Mouse (Mus musculus): ENCODE results near the gene Hoxa5. TPM values are rescaled to one million over a fixed set of nuclear protein-coding genes. Genes with fewer than 3 reads are reported as not detected.

Gene Hoxa5
- polyA plus RNA-seq, 1 experiment: 1.7 TPM

DNA sequence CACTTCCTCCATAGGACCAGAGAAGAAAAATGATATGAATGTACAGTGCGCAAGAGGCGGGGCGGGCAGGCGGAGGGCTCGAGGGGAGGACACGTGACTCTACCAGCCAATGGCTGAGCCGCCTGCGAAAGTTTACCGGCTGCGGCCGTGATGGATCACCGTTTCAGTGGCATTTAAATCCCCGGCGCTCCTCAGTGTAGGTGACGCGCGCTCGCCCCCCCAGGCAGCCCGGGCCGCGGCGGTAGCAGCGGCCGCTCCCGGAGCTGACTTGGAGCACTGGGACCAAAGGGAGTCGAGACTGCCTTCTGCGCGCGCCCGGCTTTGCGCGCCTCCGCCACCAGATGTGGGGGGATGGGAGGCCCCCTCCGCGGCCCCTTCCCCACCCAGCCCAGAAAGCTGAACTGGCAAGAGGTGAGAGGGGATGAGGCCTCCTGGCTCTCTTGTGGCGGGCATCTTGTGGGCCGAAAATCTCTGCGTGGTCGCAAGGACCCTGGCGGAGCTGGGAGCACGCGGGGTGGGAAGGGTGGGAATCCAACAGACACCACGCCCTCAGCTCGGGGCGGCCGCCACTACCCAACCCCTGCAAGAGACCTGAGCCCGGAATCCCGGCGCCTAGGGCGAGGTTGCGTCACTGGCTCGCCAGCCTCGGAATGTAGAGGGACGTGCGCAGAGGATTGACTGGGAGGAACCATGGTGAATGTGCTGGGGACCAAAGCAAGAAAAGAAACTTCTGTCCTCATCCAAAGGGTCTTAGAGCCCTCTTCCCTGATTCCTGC, 45.9 kb downstream of the Hoxa5 start, which contains the start of gene Hoxa1:
TSS of gene Hoxa1 (minus strand) at position 42 of the 776 bp plus-strand sequence.
- WGBS: under 1% methylated on average over 55 of the region's 55 CpGs
- DNase-seq (ENCODE audit: low read depth, low spot score): no peak

DNA sequence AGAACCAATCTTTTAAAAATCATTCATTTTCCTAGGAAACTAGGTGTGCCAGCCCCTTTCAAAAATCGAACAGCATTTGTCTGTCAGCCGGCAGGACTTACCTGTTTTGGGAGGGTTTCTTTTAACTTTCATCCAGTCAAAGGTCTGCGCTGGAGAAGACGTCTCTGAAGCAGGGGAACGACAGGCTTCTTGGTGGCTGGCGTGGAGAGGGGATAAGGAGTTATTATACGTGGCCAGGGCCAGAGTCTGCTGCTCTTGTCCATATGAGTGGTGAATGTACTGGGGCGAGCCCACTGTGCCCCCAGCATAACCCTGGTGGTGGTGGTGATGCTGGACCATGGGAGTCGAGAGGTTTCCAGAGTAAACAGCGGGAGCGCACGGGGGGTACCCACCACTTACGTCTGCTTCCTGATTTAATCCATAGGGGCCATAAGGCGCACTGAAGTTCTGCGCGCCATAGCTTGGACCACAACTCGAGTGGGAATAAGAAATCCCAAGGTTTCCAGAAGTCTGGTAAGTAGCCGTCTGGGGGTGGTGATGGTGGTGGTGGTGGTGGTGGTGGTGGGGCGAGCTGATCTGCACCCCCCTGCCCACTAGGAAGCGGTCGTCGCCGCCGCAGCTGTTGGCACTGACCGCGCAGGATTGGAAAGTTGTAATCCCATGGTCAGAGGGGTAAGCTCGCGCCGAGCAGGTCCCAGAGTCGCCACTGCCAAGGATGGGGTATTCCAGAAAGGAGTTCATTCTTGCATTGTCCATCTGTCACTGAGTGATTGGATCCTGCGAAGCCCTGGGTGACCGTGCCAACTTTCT, 46.7 kb downstream of the Hoxa5 start:
- DNase-seq (ENCODE audit: low read depth, low spot score): no peak
- WGBS: 8% methylated on average over 32 of the region's 32 CpGs

DNA sequence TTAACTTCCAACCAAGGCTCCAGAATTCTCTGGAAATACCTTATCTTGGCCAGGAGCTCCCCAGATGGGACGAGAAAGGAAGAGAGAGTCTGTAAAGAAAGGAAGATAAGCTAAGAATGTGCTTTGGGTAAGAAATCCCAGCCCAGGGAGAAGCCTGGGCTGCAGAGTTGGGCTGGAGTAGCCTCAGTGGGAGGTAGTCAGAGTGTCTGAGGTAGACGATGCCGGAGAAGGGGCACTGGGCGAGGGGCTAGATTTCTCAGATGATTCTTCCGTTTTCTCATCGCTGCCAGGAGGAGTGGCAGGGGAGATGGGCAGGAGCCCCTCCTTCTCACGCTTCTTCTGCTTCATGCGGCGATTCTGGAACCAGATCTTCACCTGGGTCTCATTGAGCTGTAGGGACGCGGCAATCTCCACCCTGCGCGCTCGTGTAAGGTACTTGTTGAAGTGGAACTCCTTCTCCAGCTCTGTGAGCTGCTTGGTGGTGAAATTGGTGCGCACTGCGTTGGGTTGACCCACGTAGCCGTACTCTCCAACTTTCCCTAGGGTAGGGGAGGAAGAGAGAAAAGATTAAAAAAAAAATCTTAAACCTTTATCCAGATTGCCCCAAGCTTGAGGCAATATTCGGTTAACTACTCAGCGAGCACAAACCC, 47.7 kb downstream of the Hoxa5 start:
- no peak for DNase-seq (ENCODE audit: low read depth, low spot score)
- WGBS: 46% methylated on average over 20 of the region's 20 CpGs

DNA sequence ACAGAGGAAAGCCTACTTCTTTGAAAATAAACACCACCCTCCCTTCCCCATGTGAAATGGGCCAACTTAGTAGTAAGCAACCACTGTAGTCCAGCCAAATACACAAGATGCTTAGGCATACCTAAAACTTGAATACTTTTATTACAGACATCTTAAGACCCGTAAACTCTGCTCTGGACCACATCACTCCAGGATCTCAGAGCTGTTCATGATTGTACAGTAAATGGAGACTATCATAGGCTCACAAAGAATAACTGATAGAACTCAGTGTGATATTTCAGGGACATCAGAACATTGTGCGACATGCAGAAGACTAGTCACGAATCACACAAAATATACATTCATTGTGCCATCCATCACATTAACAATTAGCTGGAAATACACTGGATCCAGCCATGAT, 48.9 kb downstream of the Hoxa5 start:
- 92% methylated on average over 3 of the region's 3 CpGs for whole genome bisulfite sequencing
- no peak for DNase-seq (ENCODE audit: low read depth, low spot score)

DNA sequence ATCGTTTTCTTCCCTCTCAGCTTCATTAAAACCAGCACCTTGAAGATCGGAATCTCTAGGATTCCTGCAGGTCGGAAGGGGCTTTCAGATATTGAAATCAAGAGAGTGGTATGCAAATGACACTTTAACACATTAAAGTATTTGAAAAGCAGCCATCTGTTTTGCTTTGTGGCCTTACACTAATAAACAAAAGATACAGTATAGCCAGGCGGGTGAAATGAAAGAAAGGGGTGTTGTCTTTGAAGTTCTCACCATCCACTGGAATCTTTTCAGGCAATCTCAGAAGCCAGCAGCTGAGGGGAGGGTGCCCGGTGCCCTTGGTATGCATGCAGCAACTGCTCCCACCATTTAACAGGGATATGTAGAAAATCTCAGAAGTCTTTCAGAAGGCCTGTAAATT, 50.3 kb downstream of the Hoxa5 start:
- WGBS: 80% methylated on average over 5 of the region's 5 CpGs
- DNase-seq (ENCODE audit: low read depth, low spot score): no peak

DNA sequence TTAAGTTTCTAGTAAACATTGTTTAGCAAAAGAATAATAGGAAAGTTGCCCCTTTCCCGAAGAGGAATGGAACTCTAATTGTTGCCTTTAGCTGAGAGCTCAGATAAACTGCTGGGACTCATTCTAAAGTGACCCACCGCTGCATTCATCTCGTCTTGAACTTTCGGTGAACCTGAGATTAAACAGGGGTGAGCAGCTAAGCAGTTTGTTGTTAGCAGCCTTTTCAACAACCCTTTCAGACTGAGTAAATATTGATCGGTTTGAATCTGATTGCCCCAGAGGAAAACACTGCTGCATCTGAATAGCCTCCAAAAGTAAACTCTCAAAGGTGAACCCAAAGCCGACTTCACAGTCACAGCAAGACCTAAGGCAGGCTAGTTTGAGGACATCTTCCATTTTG, 51.1 kb downstream of the Hoxa5 start:
- no peak for DNase-seq (ENCODE audit: low read depth, low spot score)
- 43% methylated on average over 6 of the region's 6 CpGs for WGBS

DNA sequence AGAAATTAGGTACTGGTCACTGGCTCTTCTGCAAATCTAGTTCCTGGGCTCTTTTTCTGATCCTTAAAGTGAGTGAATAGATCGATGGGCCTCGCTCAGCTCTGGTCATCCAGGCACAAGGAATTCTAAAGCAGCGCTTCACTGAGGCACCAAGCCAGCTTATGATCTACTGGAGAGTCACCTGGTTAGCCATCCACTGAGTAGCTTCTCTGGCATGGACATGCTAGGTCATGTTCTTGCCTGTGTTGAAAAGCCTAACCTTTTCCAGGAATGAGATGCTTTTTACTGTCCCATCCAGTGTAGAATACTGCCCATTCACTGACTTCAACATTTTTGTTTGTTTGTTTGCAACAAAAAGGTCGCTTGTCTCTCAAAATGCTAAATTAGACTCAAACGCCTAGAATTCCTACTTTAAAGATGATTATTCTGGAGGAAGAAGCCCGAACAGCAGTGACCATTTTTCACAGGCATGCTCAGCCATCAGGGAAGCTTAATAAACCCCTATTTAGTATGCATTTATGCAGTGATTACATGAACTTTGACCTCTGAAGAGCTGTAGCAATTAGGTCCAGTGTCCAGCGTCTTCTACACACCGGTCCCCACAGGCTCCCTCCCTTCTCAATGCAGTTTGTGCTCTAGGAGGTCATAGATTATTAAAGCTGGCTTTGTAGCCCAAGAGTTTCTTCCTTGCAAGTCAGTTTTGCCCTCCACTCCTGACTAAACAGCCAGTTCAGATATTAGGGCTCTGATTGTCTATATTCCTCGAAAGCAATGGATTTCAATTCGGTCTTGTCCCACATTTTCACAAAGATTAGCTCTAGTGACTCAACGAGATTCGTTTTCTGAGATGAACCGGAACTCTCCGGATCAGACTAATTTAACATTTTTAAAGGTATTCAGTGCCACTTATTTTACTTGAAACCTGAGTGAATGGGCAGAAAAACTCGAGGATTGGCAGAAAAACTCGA, 51.9 kb downstream of the Hoxa5 start:
- no peak for DNase-seq (ENCODE audit: low read depth, low spot score)
- WGBS: 60% methylated on average over 16 of the region's 16 CpGs

Other genes with a start within 250 kb of the Hoxa5 start
- 10.5 and 12.2 TPM in 2 replicates for gene Skap2, start 192.0 kb downstream of the Hoxa5 start, polyA plus RNA-seq (2012; rRNA removed)
- gene Hoxa1, start 46.3 kb downstream of the Hoxa5 start, polyA plus RNA-seq (2012; rRNA removed): 0.24 and 0.33 TPM in 2 replicates
- 0.73 and 0.97 TPM in 2 replicates for gene Hoxa2, start 39.8 kb downstream of the Hoxa5 start, polyA plus RNA-seq (2012; rRNA removed)
- 0.02 and 0.07 TPM in 2 replicates for gene 5730596B20Rik, start 27.1 kb downstream of the Hoxa5 start, polyA plus RNA-seq (2012; rRNA removed)
- 0.78 and 1.3 TPM in 2 replicates for gene Hoxa4, start 12.8 kb downstream of the Hoxa5 start, polyA plus RNA-seq (2012; rRNA removed)
- gene Hoxa6, start 4.1 kb upstream of the Hoxa5 start, polyA plus RNA-seq (2012; rRNA removed): 0.16 and 0.41 TPM in 2 replicates
- gene Hoxa3, start 8.7 kb upstream of the Hoxa5 start, polyA plus RNA-seq (2012; rRNA removed): 1.6 and 3.0 TPM in 2 replicates
- gene Gm28308, start 8.8 kb upstream of the Hoxa5 start, polyA plus RNA-seq (2012; rRNA removed): 0.21 and 0.24 TPM in 2 replicates
- gene Hoxa7, start 17.3 kb upstream of the Hoxa5 start, polyA plus RNA-seq (2012; rRNA removed): 3.2 and 3.8 TPM in 2 replicates
- gene Hoxa9, start 26.5 kb upstream of the Hoxa5 start, polyA plus RNA-seq (2012; rRNA removed): 0.10 TPM in 1 of 2 replicates, not detected in the other
- 0.04 and 0.07 TPM in 2 replicates for gene Hoxa10, start 36.3 kb upstream of the Hoxa5 start, polyA plus RNA-seq (2012; rRNA removed)
- gene Hoxa11, start 41.2 kb upstream of the Hoxa5 start, polyA plus RNA-seq (2012; rRNA removed): not detected in 2 replicates
- not detected in 2 replicates for gene Hoxa13, start 56.3 kb upstream of the Hoxa5 start, polyA plus RNA-seq (2012; rRNA removed)
- not detected in 2 replicates for gene Evx1, start 108.9 kb upstream of the Hoxa5 start, polyA plus RNA-seq (2012; rRNA removed)